Mouse (Mus musculus) midbrain, embryonic 16.5 days (tissue): ENCODE measurements at regions not wholly inside any gene's neighbourhood (a gene's known extent, or its start where the extent isn't known, plus 50 kb on each side); places are given as distances from the start of the nearest gene placed in this dataset.

Experiments used
- ATAC-seq: fragments of 200-750 bp; cut with Nextera tagmentation; 2 replicates; pipeline ENCODE4 v1.8.0; 2017; ENCODE audit warnings: moderate TSS enrichment
- H3K27ac ChIP-seq: fragments of 300-500 bp; sonication (generic); 2 replicates; pipeline ENCODE4 v1.5.1; 2014; ENCODE audit warnings: mild to moderate bottlenecking, low read length, mixed read lengths
- H3K27me3 ChIP-seq: fragments of 300-500 bp; sonication (generic); 2 replicates; pipeline ENCODE4 v1.6.1; 2014; ENCODE audit warnings: low read depth, low read length, mixed read lengths; ENCODE audit not compliant: control insufficient read depth, insufficient read depth
- H3K36me3 ChIP-seq: fragments of 300-500 bp; sonication (generic); 2 replicates; pipeline ENCODE4 v1.6.1; 2014; ENCODE audit warnings: mild to moderate bottlenecking, low read length, moderate library complexity, mixed read lengths; ENCODE audit not compliant: control insufficient read depth, insufficient read depth
- H3K4me1 ChIP-seq: fragments of 300-500 bp; sonication (generic); 2 replicates; pipeline ENCODE4 v1.6.1; 2014; ENCODE audit warnings: mild to moderate bottlenecking, low read length, mixed read lengths; ENCODE audit not compliant: control insufficient read depth, insufficient read depth
- H3K4me2 ChIP-seq: fragments of 300-500 bp; sonication (generic); 2 replicates; pipeline ENCODE4 v1.6.1; 2014; ENCODE audit warnings: mild to moderate bottlenecking, low read length, mixed read lengths
- H3K4me3 ChIP-seq: fragments of 300-500 bp; sonication (generic); 2 replicates; pipeline ENCODE4 v1.5.1; 2014; ENCODE audit warnings: low read depth, mild to moderate bottlenecking, low read length, moderate library complexity, mixed read lengths
- H3K9ac ChIP-seq: fragments of 300-500 bp; sonication (generic); 2 replicates; pipeline ENCODE4 v1.6.1; 2014; ENCODE audit warnings: low read depth, low read length, mixed read lengths
- H3K9me3 ChIP-seq: fragments of 300-500 bp; sonication (generic); replicated peaks from 2 replicates; pipeline ENCODE4 v1.6.1; 2014; ENCODE audit warnings: mild to moderate bottlenecking, low read length, mixed read lengths; ENCODE audit not compliant: control insufficient read depth, poor library complexity, severe bottlenecking
- WGBS: fragments of 180-500 bp; shearing (Covaris S2); extraction: QIAGEN DNeasy Blood & Tissue Kit; methylation state at CpG from one replicate; pipeline ENCODE4 v1.1.7; 2014; 5-methylcytosine and 5-hydroxymethylcytosine counted together

DNA sequence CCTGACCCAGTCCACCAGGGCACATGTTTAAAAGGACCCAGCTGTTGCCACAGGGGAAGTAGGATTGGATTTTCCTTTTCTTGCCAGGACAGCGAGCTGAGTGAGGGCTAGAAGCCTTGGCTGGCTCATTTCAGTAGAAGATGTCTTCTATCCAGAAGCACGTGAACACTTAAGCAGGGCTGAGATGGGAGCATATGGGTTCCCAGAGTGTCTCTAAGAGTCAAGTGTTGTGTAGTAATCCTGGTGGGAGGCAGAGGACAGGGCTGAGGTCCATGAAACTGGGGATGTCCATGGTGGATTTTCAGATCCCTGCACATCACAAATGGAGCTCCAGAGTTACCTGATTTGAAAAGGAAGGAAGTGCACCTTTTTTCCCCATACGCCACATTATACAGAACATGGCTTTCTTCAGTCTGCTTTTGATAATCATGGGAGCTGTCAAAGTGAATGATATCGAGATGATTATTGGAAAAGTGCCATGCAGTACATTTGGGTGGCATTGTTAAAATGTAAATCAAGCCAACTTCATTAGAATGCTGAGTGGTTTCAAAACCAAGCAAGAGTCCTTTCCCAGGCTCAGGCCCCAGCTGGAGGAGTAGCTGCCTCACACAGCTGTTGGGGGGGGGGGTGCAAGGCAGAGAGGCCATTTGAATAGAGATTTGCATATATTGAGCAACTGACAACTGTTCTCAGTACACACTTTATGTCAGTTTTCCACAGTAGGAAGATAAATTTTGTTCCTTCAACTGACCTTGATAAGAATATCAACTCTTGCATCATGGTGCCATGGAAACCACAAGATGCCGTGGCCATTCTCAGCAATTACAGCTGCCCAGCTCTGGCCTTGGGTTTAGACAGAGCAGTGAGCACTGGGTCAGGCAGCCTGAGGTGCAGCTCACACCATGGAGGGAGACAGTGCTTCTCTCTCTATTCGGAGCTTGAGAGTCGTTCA, 81.7 kb downstream of the Slc35b3 start:
- H3K4me2 ChIP-seq = no peak overlapping the region

DNA sequence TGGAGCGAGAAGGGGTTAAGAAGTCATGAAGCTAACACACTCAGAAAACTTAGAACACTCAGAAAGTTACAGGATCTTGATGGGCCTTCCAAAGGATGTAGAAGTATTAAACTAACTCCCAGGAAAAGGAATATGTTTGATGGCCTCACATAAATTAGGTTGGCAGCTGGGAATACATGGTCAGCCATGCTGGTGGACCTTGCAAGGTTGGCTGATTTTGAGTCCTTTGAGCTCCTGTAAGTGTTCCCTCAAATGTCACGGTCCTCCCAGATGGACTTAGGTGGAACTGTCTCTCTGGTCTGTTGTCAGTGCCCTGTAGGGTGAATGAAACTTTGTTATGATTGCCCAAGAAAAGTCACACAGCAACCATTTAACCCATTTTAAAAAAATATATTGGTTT, 84.8 kb downstream of the Slc35b3 start:
- Histone ChIP-seq H3K27ac (no peak overlapping the region), H3K4me2 (no peak overlapping the region), H3K9ac (no peak overlapping the region), H3K36me3 (no peaks in the 10 kb centered on the region), H3K4me1 (no peaks in the 10 kb centered on the region), H3K27me3 (no peaks in the 10 kb centered on the region), H3K4me3 (no peak overlapping the region), H3K9me3 (no peaks in the 10 kb centered on the region)
- no peak for ATAC-seq
- WGBS = 92% methylated on average over 2 of the region's 2 CpGs

More for the DNA sequence above, 81.7 kb downstream of the Slc35b3 start:
- H3K27ac ChIP-seq = no peak overlapping the region
- no peaks in the 10 kb centered on the region for H3K36me3 ChIP-seq
- H3K27me3 ChIP-seq = no peaks in the 10 kb centered on the region
- H3K9ac ChIP-seq = no peak overlapping the region
- ATAC-seq = no peak
- no peak overlapping the region for H3K4me3 ChIP-seq
- no peaks in the 10 kb centered on the region for H3K9me3 ChIP-seq
- WGBS = 59% methylated on average over 7 of the region's 7 CpGs
- H3K4me1 ChIP-seq = no peaks in the 10 kb centered on the region

DNA sequence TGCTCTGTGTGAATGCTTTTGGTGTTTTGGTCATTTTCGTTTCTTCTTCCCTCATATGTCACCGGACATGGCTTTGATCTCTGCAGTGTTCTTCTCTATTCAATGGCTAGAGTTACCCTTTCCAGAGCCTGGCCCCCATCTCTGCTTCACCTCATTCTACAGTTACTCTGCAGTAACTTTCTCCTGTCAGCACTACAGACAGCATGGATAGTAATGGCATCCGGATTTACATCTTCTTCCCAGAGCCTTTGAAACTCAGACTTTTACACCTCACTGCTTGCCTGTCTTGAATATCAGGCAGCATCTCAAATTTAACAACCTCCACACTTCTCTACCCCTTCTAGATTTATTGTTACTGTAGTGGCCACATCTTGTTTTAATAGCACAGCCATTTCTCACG, 96.7 kb downstream of the Slc35b3 start:
- no peaks in the 10 kb centered on the region for H3K9me3 ChIP-seq
- 78% methylated on average over 4 of the region's 4 CpGs for WGBS

DNA sequence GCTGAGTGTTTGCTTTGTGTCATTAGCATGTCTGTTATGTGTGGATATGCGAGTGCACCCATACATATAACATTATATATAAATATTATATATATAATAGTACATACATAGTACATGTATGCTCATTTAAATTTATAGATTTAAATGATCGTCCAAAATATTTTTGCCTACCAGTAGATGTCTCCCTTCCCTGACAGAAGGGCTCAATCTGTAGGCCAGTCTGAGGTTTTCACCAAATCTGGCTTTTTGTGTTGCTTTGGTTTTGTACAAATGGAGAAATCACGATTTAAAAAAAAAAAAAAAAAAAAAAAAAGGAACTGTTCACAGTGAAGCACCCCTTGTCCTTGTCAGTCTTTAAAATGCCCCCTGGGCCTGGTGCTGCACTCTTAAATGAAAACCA, 104.9 kb downstream of the Slc35b3 start:
- Histone ChIP-seq H3K9ac (no peak overlapping the region), H3K4me2 (no peak overlapping the region), H3K9me3 (no peaks in the 10 kb centered on the region), H3K4me3 (no peak overlapping the region), H3K36me3 (no peaks in the 10 kb centered on the region), H3K4me1 (no peaks in the 10 kb centered on the region), H3K27ac (no peak overlapping the region), H3K27me3 (no peaks in the 10 kb centered on the region)
- no peak for ATAC-seq
- WGBS = 56% methylated on average over 3 of the region's 3 CpGs

More for the DNA sequence above, 96.7 kb downstream of the Slc35b3 start:
- H3K4me3 ChIP-seq = no peak overlapping the region
- no peak overlapping the region for H3K4me2 ChIP-seq
- ATAC-seq = no peak
- H3K4me1 ChIP-seq = no peaks in the 10 kb centered on the region
- no peak overlapping the region for H3K27ac ChIP-seq
- no peaks in the 10 kb centered on the region for H3K27me3 ChIP-seq
- no peak overlapping the region for H3K9ac ChIP-seq
- no peaks in the 10 kb centered on the region for H3K36me3 ChIP-seq

DNA sequence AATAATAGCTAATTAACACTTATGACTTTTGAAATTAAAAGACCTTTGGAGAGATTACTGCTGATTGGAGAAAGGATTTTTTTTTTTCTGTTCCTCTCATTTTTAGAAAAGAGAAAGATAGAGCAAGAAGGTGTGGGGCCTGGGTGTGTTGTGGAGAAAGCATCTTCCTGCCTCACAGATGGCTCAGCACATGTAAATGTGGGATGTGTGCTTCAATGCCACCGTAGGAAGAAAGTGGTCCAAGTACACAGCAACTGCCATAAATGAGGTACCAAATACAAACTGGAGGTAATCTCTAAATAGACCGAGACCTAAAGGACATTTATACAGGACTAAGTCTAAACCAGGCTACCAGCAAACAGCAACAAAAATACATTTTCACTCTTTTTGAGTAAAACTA, 105.7 kb downstream of the Slc35b3 start:
- H3K9ac ChIP-seq = no peak overlapping the region
- H3K27ac ChIP-seq = no peak overlapping the region
- no peak for ATAC-seq
- no peak overlapping the region for H3K4me3 ChIP-seq
- H3K9me3 ChIP-seq = no peaks in the 10 kb centered on the region
- H3K27me3 ChIP-seq = no peaks in the 10 kb centered on the region
- H3K4me1 ChIP-seq = no peaks in the 10 kb centered on the region
- no peaks in the 10 kb centered on the region for H3K36me3 ChIP-seq
- H3K4me2 ChIP-seq = no peak overlapping the region
- 76% methylated on average over 2 of the region's 2 CpGs for WGBS

DNA sequence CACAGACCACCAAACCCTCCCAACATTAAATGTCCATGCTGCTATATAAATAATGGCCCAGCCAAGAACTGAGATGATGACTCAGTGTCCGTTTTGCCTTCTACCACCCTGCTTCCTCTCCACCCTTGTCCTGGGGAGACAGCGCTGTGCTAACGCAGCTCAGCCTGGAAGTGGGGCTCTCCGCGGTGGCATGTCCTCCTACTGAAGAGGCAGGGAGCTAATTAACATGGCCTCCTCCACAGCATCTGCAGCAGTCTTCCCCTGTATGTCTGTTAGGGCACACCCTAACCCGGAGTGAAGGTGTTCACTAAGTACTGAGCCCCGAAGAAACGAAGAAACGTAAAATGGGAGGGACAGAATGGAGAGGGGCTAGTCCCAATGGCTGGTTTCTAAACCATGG, 107.8 kb downstream of the Slc35b3 start:
- H3K27ac ChIP-seq = no peak overlapping the region
- no peaks in the 10 kb centered on the region for H3K9me3 ChIP-seq
- H3K36me3 ChIP-seq = no peaks in the 10 kb centered on the region
- H3K4me1 ChIP-seq = no peaks in the 10 kb centered on the region
- no peak overlapping the region for H3K9ac ChIP-seq
- no peaks in the 10 kb centered on the region for H3K27me3 ChIP-seq
- no peak for ATAC-seq
- H3K4me3 ChIP-seq = no peak overlapping the region
- 52% methylated on average over 9 of the region's 9 CpGs for WGBS
- H3K4me2 ChIP-seq = no peak overlapping the region

DNA sequence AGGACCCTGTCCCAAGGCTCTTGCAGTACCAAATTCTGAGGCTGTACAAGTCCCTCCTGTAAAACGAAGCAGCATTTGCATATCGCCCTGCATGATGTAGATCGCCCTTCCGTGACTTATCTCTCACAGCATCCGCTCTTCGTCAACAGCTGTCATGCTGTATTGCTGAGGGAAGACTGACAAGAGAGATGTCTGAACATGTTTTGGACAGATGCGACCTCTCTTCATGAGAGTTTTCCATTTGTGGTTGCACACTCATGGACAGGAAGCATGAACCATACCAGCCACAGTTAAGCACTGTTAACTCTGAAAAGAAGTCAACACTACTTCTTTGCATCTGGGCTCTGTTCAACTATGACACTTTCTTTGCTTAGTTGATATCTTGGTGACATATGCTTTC, 108.9 kb downstream of the Slc35b3 start:
- Histone ChIP-seq H3K27me3 (no peaks in the 10 kb centered on the region), H3K4me1 (no peaks in the 10 kb centered on the region), H3K36me3 (no peaks in the 10 kb centered on the region), H3K4me2 (no peak overlapping the region), H3K9ac (no peak overlapping the region), H3K27ac (no peak overlapping the region), H3K9me3 (no peaks in the 10 kb centered on the region), H3K4me3 (no peak overlapping the region)
- whole genome bisulfite sequencing = 91% methylated on average over 7 of the region's 7 CpGs
- no peak for ATAC-seq

DNA sequence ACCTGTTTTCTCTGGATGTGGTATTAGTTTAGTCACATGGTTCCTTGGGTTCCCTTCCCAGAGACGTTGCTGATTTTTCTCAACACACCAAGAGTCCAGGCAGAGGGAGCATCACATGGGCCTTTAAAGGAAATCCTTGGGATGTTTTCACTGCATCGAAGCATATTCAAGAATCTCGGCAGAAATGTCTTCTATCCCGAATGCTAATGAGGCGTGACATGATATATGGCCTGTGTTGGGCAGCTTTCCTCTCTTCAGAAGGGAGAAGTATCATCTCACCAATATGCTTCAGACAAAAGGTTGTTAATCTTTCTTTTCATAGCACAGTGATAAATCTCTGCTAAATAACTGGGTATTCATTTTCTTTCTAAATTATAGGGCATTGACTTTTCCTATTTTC, 122.4 kb downstream of the Slc35b3 start:
- WGBS = 75% methylated on average over 5 of the region's 5 CpGs
- no peaks in the 10 kb centered on the region for H3K36me3 ChIP-seq
- no peaks in the 10 kb centered on the region for H3K4me1 ChIP-seq
- no peak overlapping the region for H3K27ac ChIP-seq
- no peaks in the 10 kb centered on the region for H3K27me3 ChIP-seq
- H3K9me3 ChIP-seq = no peaks in the 10 kb centered on the region
- no peak overlapping the region for H3K4me2 ChIP-seq
- ATAC-seq = no peak
- H3K9ac ChIP-seq = no peak overlapping the region
- no peak overlapping the region for H3K4me3 ChIP-seq

DNA sequence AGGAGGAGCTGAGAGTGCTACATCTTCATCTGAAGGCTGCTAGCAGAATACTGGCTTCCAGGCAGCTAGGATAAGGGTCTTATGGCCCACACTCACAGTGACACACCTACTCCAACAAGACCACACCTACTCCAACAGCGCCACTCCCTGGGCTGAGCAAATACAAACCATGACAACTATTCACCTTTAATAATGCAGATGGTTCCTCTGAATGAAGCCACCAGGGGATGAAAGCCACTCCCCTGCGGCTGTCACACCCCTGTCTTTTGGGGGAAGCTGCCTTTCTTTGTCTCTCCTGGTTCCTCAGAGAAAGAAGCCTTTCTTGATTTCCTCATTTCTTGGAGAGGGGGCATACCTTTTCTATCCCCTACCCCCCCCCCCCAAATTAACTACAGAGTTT, 135.0 kb downstream of the Slc35b3 start:
- no peak overlapping the region for H3K27ac ChIP-seq
- no peaks in the 10 kb centered on the region for H3K27me3 ChIP-seq
- H3K36me3 ChIP-seq = no peaks in the 10 kb centered on the region
- H3K4me2 ChIP-seq = no peak overlapping the region
- no peaks in the 10 kb centered on the region for H3K4me1 ChIP-seq
- 9% methylated on average over 2 of the region's 2 CpGs for WGBS
- ATAC-seq = no peak
- no peaks in the 10 kb centered on the region for H3K9me3 ChIP-seq
- H3K4me3 ChIP-seq = no peak overlapping the region
- H3K9ac ChIP-seq = no peak overlapping the region
